Mouse (Mus musculus) embryo, embryonic 11.5 days (tissue): ENCODE results near the gene 4930568D16Rik.

Experiments used
- DNase-seq: peaks from one replicate; pipeline ENCODE4 v3.0.0-alpha.2; 2012; ENCODE audit warnings: low read depth, low spot score

Gene 4930568D16Rik

DNA sequence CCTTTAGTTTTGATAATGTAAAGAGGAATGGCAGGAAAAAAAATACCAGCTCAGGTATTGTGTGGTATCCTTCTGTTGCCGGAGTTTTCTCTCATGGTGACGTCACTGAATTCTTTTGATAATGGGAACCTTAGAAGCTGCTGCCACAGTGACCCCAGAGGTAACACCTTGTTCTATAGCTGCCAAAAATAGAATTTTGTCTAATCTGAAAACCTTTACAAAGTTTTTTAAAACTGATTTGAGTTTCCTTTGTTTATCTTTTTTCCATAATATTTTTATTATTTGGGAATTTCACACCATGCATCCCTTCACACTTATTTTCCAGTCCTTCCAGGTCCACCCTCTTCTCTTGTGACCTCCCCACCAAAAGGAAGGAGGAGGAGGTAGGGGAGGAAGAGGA is at the start of gene 4930568D16Rik:
TSS of gene 4930568D16Rik (minus strand) at position 101 of the 400 bp plus-strand sequence.
- no peak for DNase-seq

DNA sequence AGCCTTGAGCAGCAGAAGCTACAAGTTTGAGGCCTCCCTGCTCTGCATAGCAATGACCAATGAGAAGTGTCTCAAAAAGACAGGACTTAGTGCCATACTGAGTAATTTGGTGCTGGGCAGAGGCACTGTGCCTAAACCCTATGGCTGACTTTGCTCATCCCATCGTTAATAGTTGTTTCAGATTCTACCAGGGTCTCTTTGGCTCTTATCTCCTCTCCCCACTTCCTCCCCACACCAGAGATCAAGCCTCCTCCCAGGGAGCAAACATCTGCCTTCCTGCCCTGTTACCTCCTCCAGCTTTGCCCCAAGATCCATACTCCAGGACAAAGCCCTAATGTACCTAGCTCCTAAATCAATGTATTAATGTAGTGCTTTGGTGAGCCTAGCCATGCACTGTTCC is 49.7 kb upstream of the 4930568D16Rik start:
- no peak for DNase-seq

DNA sequence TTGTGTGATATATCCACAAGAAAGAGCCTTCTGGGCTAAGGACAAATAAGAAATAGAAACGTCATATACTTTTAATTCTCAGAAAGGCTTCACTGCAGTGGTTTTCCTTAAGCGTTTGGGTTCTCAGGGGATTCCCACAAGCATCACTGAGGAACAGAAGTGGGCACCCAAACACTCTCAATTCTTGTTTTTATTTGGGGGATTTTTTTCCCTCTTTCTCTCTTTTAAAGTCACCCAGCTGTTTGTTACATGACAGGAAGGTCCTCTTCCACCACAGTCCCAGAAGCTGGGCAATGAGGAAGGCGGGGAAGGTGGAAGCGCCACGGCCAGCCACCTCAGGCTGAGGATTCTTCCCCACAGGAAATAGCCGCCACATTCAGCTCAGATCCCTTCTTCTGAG is 48.9 kb upstream of the 4930568D16Rik start:
- DNase-seq, result no peak

DNA sequence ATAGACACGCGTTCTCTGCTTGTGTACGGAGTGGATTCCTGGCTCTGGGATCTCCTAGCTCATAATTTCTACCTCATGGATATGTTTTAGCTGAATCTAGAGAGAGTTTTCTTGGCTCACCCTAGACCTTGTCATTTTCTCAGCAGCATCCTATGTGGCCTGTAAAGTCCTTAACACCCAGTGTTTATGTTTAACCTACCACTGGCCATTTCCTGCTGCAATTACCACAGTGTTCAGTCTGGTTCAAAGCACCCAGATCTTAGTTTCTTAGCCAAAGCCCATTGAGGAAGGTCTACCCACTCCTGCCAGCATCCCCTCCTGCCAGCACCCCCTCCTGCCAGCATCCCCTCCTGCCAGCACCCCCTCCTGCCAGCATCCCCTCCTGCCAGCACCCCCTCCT is 45.3 kb upstream of the 4930568D16Rik start:
- no peak for DNase-seq

DNA sequence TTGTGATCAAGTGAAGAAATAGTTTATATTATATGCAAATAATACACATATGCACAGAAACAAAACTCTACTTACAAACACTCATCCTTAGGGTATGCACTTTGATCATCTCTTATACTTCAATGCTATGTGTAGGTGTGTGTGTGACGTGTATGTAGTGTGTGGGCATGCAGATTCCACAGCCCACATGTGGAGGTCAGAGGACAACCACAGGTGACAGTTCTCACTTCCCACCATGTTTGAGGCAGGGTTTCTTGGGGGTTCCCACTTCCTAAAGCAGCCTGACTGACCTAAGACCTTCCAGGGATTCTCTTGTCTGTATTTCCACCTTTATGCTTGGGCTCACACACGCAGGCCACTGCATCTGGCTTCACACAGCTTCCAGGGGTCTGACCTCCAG is 44.7 kb upstream of the 4930568D16Rik start:
- DNase-seq, result no peak

DNA sequence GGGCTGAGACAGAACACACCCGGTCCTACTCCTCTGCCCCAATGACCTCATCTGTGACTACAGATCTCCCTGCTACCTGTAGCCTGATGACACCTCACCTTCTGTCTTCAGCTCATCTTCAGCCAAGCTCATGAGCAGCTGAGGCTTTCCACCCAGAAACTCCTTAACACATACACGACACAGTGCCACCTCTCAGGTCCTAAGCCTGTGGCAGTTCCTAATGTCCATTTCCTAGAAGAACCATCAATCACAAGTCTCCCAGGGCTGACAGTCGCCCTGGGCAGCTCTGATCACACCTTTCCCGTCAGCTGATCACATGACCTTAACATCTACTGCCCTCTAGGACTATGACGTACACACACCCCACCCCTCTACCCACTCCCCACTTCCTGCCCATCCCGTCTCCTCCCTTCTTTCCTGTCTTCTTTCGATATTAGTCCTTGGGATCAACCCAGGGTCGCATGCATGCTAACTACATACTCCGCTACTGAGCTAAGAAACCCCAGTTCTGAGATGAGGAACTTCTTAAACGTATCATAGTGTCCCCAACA is 44.2 kb upstream of the 4930568D16Rik start:
- no peak for DNase-seq

DNA sequence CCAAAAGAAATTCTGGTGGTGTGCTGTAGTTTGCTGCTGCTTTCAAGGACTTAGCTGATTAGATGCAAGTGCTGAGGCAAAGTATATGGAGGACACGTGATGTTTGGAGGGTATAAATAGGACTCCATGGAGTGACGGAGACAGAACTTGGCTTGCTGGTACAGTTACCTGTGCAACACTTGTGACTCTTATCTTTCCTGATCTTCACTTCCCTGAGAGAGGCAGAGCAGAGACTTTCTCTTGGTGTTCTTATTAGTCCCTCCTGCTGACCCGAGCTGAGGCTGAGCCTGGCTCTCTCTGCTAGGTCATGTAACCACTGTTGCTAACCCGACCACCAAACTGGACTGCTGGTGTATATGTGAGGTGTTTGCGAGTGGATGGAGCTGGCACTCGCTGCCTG is 41.9 kb upstream of the 4930568D16Rik start:
- DNase-seq, result no peak

DNA sequence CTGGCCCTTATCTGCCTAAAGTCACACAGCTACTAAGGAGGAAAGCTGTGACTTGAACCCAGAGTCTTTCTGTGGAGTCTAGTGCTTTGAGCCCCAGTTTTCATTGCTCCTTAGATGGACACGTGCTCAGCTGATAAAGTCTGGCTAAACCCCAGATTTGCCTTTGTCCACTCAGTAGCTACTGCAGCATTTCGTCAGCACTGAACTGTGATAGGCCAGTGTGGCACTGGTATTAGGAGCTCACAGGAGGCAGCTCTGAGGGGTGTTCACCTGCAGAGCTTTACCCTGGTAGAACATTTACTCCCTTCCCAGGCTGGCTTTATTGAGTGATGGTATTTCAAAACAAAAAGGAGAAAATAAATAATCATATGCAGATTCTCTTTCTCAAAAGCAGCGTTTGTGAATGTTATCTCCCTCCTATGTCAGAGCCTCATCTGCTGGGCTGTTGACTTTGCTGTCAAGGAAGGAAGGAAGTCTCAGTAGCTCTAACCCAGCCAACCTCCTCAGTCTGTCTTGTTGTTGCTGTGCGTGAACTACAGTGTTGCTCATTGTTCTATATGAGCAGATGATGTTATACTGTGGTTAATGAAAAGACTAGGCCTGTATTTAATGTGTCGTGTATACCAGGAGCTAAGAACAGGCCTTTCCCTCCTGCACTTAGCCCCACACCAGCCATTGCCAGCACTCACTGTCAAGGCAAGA is 41.0 kb upstream of the 4930568D16Rik start:
- DNase-seq, result no peak

DNA sequence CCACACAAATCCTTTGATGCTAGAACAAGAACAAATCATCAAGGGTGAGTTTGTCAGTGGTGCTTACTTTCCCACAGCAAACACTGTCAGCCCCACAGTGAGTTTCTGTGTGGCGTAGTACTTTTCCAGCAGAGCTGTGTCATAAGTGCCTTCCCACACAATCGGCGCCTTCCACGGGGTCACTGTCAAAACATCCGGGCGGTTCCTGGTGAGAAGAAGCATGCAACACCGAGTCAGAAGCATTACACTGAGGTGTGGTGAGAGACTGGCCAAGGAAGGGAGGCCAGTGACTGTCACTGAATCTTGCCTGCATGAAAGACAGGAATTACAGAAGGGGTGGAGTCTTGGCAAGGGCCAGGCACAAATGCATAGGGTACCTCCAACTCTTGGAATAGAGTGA is 40.3 kb upstream of the 4930568D16Rik start:
- no peak for DNase-seq

DNA sequence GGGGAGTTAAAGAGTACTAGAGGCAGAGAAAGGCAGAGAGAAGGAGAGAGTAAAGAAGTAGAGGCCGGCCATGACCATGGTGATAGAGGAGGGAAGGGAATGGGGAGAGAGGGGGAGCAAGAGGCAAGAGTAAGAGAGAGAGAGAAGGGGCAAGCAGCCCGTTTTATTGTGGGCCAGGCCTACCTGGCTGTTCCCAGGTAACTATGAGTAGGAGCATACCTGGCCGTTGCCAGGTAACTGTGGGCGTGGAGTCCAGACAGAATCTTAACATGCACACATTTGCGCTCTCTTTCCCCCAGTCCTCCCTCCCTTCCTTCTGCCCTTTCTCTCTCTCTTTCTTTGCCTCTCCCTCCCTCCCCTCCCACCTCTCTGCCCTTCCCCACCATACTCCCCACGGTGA is 39.7 kb upstream of the 4930568D16Rik start:
- no peak for DNase-seq

DNA sequence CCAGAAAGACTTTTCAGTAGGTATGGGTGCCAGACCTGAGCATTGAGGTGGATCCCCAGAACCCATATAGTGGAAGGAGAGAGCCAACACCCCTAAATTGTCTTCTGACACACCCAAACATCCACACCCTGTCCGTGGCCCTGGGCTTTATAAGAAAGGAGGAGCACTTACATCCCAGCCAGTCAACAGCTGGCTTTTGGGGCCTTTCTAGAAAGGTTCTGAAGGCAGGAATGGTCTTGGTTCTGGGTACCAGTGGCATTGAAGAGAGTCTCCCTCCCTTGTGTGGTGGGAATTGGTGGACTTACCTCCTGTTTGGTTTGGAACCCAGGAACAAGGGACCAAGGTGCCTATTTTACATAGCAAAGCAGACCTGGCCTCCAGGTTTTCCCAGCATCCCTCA is 39.1 kb upstream of the 4930568D16Rik start:
- DNase-seq, result no peak

DNA sequence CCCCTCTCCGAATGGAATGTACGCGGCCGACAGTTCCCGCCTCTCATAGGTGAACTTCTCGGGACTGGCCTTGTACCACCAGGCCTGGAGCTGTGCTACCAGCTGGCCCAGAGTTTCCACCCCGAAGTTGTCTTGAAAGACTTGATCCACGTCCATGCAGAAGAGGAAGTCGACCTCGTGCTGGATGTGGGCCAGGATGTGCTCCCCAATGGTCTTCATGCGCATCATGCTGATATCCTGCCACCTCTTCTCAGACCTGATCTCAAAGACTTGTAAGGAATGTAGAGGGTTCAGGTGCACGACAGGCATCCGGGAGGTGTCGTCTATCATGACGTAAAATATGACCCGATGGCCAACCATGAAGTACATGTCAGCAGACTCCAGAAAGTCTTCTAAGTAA is 34.9 kb upstream of the 4930568D16Rik start:
- no peak for DNase-seq

DNA sequence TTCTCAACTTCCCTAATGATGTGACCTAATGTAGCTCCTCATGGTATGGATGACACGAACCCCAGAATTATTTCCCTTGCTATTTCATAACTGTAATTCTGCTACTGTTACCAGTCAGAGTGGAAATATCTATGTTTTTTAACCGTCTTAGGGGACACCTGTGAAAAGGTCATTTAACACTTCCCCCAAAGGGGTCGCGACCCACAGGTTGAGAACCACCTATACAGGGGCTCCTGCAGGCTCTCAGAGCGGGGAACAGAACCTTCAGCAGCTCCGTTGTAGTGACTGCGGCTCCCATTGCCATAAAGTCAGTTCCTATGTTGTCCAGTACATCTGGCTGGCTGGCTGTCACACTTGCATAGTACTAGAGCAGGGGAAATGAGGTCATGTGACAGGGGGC is 33.2 kb upstream of the 4930568D16Rik start:
- no peak for DNase-seq

DNA sequence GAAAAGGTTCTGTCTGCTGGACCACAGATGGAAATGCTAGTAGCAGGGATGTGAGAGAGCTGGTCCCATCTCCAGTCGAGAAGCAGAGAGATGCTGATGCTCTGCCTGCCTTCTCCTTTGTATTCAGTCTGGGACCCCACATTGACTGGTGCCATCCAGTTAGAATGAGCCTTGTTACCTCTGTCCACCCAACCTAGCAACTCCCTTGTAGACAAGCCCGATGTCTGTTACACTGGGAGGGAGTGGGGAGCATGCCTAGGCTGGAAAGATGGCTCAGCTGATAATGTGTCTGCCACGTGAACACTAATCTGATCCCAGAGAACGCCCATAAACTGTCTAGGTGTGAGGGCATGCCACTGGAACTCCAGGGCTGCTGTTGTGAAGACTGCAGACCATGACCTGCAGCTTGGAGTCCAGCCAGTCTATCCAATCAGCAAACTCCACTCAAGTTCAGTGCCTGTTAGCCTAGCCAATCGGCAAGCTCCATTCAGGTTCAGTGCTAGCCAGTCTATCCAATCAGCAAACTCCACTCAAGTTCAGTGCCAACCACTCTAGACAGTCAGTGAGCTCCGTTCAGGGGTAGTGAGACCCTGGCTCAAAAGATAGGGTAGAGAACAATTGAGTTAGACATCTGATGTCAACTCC is 30.8 kb upstream of the 4930568D16Rik start:
- DNase-seq, result no peak

DNA sequence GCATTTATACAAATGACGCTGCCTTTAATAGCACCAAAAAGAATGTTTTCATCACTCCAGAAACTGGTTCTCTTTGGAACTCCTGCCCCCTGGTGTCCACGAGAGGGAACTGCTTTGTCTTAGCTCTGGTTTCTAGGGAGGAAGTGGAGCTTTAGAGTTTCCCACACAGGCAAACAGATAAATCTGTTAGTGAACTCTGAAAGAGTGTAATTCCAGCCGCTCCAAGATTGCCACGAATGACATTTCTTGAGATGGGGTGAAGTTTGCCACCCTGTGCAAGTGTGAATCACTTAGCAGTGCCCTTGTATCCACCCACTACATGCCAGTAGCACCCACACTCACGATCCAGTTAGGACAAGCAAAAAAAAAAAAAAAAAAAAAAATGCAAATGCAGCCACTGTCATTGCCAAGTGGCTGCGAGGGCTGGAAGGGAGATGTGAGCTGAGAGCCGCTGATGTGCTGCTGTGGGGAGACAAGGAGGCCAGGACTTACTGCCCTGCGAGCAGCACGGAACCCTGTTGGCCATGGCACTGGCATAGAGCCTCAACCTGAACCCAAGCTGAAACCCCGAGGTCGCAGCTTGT is 30.2 kb upstream of the 4930568D16Rik start:
- peak; percentile 46 for DNase-seq

DNA sequence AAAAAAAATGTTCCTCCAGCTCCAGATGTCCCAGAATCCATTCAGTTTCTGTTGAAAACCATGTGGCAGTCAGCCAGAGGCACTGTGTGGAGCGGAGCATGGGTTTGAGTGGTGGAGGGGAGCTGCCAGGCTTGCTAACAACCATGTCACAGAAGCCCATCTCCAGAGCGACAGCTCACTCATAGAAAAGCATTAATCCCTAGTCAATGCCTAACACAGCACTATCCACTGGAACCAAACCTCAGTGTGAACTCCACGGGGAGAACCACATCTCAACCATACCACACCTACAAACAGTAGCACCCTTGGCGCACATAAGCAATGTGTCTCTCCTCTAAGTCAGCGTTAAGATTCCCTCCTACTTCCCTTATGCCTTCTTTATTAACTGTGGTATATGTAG is 29.6 kb upstream of the 4930568D16Rik start, which contains the start of gene 4930402F06Rik:
TSS of gene 4930402F06Rik (minus strand) at position 80 of the 400 bp plus-strand sequence.
- no peak for DNase-seq

DNA sequence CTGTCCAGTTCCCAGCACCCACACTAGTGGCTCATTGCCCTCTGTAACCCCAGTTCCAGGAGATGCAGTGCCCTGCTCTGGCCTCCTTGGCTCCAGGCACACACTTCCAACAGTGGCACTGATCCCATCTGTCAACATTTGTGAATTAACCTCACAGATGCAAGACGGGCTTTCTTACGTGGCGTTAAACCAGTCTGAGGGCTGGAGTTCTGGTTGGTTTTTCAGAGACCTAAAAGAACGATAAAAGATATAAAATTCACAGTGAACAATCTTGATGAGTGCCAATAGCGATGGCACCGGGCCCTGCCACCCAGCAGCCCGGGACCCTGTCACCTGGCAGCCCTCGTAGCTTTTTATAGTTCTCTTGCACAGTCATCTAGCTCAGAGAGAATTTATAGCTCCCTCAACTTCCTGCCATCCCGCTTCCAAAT is 17.9 kb upstream of the 4930568D16Rik start:
- no peak for DNase-seq

DNA sequence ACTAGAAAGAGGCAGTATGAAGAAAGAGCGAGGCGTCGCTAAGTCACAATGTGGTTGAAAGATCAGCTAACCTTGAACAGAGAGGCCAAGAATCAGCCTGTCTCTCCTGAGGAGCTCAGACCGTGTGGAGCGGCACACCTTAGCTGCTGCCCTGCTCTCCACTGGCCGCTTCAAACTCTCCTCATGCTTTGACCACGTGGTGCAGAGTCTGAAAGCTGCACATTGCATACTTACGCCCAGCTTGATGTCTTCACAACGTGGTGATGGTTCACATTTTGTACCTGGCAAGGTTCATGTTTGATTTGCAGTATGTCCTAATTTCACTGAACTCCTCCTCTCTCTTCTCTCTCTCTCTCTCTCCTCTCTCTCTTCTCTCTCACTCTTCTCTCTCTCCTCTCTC is 11.8 kb upstream of the 4930568D16Rik start:
- no peak for DNase-seq

DNA sequence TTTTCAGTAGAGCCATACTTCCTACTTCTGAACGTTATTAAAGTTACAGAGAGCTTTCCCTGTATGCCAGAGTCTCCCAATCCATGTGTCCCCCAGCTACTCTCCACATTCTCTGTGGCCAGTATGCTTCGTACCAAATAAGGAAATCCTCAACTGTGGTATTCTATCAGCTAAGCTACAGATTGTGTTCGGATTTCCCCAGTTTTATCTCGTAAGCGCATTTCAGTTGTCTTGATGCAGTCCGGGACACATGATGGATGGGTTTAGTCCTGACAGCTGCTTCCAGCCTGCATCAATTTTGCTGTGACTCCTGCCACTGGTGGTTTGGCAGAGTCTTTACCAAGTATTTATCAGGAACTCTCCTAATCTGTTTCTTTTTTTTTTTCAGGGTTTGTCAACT is 10.1 kb upstream of the 4930568D16Rik start:
- DNase-seq, result no peak

DNA sequence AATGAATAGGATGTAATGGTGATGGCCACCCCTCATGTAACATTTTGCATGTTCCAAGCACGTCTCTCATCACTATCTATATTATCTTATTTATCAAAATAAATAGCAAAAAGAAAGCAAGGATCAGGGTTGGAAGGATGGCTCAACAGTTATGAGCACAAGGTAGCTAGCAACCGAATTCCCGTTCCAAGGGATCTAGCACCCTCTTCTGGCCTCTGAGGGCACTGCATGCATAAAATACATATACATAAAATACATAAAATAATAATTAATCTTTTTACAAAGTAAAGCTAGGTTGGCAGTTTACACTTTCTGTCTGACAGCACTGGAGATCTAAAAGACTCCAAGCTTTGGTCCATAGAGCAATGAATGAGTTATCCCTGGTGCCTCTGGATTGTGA is 5.5 kb upstream of the 4930568D16Rik start:
- peak; percentile 24 for DNase-seq

DNA sequence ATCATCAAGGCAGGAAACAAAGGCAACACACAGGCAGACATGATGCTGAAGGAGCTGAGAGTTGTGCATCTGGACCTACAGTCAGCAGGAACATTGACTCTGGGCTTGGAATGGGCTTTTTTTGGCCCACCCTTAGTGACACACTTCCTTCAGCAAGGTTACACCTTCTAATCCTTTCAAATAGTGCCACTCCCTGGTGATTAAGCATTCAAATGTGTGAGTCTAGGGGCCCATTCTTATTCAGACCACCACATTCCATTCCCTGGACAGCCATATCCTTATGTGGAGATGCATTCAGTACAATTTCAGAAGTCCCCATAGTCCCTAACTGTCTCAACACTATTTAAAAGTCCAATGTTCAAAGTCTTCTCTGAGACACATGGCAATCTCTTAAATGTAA is 3.2 kb upstream of the 4930568D16Rik start:
- no peak for DNase-seq

DNA sequence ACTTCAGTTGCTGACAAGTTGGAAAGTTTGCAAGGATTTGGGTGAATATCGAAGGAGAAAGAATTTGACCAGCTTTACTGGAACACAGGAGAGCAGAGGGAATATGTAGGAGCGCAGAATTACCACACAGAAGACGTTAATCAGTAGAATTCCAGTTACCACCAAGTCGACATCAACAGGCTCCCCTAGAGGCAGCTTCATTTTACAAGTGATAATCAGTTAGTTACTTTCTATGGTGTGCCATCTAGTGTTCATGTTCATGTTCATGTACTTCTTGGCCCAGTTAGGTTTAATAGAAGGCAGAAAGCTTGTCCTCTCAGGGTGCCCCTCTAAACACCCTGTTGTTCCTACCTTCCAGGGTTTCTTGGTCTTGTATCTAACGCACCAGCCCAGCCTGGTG is 18.3 kb downstream of the 4930568D16Rik start:
- no peak for DNase-seq

DNA sequence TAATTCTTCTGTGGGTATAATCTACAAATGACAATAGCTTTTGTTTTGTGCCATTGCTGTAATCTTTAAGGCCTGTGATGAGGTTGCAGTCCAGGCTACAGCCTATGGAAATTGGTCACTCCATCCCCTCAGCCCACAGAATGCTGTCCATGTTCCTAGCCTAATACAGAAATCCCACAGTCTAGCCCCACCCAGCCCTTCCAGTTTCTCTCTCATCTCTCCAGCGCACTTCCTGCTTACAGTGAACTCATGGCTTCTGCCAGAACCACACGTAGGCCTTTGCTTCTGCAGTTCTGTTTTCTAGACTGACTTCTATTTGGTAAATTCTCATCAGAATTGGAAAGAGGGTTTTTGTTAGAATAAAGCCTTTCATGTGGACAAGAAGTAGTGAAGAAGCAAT is 21.5 kb downstream of the 4930568D16Rik start:
- no peak for DNase-seq
